Mouse (Mus musculus) heart, adult 11 months (tissue): ENCODE measurements at regions not wholly inside any gene's neighbourhood (a gene's known extent, or its start where the extent isn't known, plus 50 kb on each side); places are given as distances from the start of the nearest gene placed in this dataset.

Source experiments
- DNase-seq: peaks from one replicate; pipeline ENCODE4 v3.0.0; 2022

DNA sequence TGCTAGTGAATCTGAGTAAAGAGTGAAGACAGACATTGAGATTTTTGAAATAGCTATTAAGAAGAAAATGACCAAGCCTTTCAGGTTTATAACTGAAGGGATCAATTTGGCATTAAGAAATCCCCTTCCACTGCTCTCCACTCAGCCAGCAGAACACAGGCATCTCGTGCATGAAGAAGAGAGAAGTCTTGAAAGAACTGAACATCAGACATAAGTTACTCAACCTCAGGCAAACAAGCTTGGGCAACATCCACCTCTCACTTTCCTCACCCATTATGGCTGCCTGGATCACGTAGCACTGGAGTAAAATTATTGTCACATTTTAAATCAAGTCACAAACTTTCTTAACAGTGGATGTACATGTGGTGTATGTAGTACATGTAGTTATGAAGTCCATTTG is 115.6 kb upstream of the Otogl start:
- no peak for DNase-seq

DNA sequence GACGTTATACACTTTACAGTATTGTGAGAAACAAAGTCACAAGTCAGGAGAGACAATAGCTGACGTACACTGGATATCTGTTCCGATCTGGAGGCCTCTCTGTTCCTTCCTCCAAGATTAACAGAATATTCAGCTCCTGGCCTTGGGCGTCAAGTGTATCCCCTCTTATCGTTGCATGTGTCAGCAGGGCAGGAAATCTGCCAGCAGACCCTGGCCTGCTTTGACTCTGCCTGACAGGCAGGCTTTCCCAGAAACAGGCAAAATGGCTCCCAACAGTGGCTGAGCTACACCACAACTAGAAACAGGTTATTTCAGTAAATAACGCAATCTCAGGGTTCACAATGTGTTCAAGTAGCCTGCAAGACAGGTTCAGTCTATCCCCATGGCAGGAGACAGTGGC is 112.3 kb upstream of the Otogl start:
- no peak for DNase-seq

DNA sequence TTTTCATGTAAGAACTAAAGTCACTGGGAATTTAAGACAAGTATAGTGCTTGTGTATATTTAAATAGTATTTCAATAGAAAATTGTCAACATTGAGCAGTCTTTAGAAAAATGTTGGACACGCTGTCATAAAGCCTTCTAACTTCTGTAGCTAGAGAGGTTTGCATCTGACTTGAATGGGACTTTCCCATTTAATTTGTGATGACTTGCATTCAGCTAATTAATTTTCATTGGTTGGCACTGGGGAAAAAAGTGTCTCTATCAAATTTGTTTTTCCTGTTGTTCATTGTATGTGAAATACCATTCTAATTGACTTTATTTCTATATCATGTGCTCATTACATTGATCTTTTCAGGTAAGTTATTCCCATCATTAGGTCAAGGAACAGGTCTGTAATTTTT is 104.6 kb upstream of the Otogl start:
- no peak for DNase-seq

DNA sequence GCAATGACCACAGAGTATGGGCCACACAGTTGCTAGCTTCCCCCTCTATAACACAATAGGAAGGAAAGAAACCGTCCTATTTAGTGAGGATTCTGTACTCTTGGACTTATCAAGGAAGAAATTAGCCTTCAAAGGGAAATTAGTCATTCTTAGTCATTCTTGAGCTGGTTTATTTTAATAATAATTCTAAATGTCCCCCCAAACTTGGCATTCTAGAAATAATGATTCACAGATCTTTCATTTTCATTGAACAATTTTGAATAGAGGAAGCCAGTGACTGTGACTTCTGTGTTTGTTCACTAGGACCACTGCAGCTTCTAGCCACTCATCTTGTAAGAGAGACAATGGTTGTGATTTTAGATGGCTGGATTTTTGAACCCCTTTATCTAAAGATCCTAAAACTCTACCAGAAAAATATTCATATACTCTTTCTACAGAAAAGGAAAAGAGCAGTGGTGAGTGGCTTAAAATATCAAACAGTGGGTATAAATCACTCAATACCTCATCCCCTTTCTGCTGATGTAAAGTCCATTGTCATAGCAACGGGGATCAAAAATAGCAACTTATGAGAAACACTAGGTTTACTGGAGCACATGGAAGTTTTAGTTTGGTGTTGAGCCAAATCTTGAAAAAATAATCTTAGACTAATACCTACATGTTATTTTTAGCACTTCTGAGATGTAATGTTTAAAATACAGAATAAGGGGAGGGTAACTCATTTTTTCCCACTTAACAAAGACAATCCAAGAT is 83.1 kb upstream of the Otogl start:
- no peak for DNase-seq

DNA sequence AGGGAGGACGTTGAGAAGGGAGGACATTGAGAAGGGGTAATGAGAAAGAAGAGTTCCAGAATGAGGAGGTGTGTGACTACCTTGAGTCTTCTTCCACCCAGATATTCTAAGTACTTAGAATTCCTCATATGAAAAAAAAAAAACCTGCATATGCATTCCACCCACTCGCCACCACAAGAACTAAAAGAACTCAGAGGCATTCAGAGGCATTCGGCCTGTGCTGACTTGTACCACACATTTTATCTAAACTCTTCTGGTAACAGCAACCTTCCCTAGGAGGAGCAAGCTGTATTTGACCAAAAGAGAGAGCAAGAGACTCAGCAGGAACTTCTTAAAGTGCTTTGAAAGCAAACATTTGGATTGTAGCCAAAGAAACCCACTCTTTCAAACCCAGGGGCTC is 80.7 kb upstream of the Otogl start:
- no peak for DNase-seq

DNA sequence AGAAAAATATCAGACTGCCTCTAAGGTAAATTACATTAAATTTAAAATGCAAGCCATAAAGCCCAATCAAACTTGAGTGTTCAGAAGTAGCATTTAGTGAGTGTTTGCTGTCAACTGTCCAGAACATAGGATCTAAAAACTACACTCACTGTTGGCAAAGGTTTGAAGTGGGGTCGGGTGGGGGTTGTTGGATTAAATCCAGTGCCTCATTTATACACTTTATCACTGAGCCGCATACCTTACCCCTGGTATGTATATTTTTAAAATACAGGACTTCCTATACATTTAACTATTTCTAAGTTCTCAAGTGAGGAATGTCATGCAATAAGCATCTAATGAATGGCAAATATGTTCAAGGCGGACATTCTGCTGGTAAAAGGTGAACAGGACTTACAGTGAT is 78.6 kb upstream of the Otogl start:
- no peak for DNase-seq

DNA sequence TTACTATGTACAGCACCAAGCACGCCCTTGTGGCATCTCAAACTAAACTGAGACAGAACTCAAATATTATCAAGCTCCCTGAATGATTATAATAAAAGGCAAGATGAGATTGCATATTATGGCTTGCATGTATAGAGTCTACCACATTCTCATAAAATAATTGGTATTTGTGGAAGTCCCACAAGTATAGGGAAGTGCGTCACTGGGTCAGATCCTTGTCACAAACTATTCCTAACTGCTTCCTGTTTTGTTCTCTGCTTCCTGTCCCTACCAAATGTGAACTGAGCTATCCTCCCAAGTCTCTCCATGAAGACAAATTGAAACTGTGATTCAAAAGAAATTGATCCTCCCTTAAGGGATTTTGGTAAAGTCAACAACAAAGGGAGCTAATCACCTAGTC is 78.0 kb upstream of the Otogl start:
- DNase-seq = no peak

DNA sequence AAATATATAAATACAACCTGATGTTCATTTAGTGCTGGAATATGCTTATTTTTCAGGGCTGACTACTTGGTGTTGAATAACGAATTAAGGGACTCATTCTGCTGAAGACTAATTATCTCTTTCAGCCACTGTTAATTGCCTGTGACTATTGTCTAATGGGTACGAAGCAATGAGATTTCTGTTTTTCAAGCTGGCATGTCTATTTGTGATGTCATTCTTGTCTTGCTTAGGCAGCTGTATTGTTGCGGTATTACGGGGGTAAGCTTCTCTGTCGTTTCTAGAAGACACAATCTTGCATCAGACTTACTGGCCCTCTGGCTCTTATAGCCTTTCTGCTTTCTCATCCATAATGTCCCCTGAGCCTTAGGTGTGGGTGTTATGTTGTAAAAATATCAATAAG is 70.7 kb upstream of the Otogl start:
- DNase-seq = peak; percentile 22

DNA sequence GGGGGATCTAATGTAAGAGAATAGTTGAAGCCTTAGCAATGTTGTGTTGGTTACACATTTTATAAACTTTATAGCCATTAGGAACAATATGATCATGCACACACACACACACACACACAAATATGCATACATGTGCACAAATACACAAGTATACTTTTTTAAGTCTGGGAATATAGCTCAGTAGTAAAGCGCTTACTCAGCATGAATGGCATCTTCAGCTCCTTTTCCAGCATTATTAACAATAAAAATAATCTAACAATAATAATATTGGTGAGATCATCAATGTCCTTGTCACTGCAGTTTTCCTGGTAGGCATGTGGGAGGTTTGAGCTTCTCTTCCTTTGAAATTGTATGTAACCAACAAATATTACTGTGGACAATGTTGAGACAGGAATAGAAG is 70.1 kb upstream of the Otogl start:
- no peak for DNase-seq

DNA sequence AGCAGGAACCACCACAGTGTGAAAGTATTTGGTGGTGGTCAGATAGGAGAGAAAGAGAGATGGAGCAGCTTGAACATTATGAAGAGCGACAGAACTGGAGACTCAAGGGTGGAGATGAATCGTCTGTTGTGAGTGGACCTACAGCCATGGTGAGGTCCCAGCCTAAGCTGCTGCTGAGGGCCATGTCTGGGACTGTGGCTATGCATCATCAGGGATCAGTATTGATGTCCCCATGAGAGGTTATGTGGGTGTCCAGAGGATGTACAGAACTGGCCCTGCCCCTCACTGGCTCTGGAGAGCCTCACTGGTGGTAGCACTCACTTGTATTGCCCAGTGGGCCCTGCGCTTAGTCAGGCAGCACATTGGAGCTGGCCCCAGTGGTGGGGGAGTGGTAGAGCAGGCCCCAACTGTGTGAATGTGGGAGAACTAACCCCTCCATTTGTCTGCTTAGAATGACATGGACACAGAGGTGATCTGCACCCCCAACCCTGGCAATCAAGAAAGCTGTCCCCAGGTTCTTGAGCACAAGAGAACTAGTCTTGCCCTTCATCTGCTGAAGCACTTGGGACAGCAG is 64.5 kb upstream of the Otogl start:
- DNase-seq = no peak

DNA sequence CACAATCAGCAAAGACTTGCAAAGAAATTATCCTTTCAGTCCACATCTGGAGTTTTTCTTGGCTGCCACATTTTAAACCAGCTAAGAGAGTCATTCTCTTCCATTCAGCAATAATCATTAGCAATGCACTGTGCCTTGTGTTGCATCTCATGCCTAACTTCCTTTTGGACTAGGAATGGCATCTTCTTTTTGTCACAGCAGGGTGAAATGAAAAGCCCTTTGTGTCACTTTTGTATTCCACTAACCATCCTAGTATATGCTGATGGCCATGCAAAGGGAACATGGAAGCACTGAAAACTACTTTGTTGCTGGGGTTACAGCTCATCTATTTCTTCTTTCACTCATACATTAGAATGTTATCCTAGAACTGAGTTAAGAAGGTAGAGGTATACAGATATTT is 59.8 kb upstream of the Otogl start:
- no peak for DNase-seq

DNA sequence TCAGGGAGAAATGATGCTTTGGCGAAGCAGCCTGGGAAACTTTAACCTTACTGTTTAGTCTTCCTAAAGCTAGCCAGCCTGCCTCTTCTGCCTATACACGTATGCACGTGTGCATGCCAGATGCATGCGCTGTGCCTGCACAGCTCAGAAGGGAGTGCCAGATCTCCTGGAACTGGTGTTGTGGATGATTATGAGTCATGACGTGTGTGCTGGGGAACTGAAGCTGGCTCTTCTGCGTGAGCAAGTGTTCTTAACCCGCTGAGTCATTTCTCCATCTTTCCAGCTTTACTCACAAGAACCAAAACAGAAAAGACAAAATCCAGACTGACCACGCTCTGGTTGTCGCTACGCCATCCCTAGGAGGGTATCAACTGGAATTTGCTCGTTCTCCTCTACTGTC is 55.1 kb upstream of the Otogl start:
- DNase-seq = no peak

DNA sequence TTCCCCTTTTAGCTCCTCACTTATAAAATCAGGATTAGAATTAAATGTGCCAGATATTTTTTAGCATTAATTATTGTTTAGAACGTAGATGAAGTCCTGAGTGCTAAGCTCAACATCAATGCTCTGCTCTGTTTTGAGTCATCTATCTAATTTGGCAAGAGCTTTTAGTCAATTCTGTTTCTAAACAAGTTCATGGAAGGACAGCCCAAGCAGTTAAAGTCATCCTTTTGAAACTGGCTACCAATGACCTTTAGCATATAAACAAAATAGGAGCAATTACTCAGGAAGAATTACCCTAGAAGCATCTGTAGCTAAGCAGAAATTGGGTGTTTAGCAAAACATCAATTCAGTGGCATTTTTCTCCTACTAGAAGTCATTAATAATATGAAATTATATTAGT is 52.1 kb upstream of the Otogl start:
- DNase-seq = no peak

DNA sequence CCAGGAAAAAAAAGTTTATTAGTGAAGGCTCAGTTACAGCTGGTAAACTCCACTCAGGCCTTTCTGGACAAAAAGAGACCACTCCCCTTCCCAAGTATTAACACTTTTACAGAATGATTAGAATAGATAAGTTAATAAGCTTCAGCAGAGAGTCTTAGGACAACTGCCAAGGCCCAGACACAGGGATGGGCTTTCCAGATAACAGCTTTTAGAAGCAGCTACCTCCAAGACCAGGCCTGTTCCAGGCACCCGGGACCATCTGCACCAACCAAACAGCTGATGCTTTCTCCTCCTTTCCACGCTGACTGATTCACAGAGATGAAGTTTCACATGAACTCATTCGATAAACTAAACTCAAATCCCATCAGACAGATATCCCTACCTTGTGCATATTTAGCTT is 50.2 kb upstream of the Otogl start:
- DNase-seq = no peak
